Mouse (Mus musculus) neural tube, embryonic 11.5 days (tissue): ENCODE results near the gene Iqgap2. TPM values are rescaled to one million over a fixed set of nuclear protein-coding genes. Genes with fewer than 3 reads are reported as not detected.

Source experiments
- ATAC-seq: fragments of 200-750 bp; cut with Nextera tagmentation; 2 replicates; pipeline ENCODE4 v1.8.0; 2017; ENCODE audit warnings: moderate number of reproducible peaks, mild to moderate bottlenecking, moderate TSS enrichment, moderate library complexity; ENCODE audit not compliant: insufficient read depth, low FRiP score, low TSS enrichment
- DNase-seq: peaks from one replicate; pipeline ENCODE4 v3.0.0-alpha.2; 2015; ENCODE audit warnings: low spot score
- H3K27ac ChIP-seq: fragments of 300-500 bp; sonication (generic); 2 replicates; pipeline ENCODE4 v1.5.1; 2014; ENCODE audit warnings: low read depth, mild to moderate bottlenecking, low read length
- H3K27me3 ChIP-seq: fragments of 300-500 bp; sonication (generic); 2 replicates; pipeline ENCODE4 v1.6.1; 2014; ENCODE audit warnings: mild to moderate bottlenecking, low read length, mixed read lengths; ENCODE audit not compliant: control insufficient read depth, insufficient read depth
- H3K36me3 ChIP-seq: fragments of 300-500 bp; sonication (generic); 2 replicates; pipeline ENCODE4 v1.6.1; 2014; ENCODE audit warnings: mild to moderate bottlenecking, low read length, moderate library complexity, mixed read lengths; ENCODE audit not compliant: control insufficient read depth, insufficient read depth
- H3K4me1 ChIP-seq: fragments of 300-500 bp; sonication (generic); 2 replicates; pipeline ENCODE4 v1.6.1; 2014; ENCODE audit warnings: low read length, mixed read lengths; ENCODE audit not compliant: control insufficient read depth, insufficient read depth
- H3K4me2 ChIP-seq: fragments of 300-500 bp; sonication (generic); 2 replicates; pipeline ENCODE4 v1.6.1; 2014; ENCODE audit warnings: low read depth, mild to moderate bottlenecking, moderate library complexity
- H3K4me3 ChIP-seq: fragments of 300-500 bp; sonication (generic); 2 replicates; pipeline ENCODE4 v1.5.1; 2014; ENCODE audit warnings: low read depth, low read length
- H3K9ac ChIP-seq: fragments of 300-500 bp; sonication (generic); 2 replicates; pipeline ENCODE4 v1.6.1; 2014; ENCODE audit warnings: mild to moderate bottlenecking, low read length
- H3K9me3 ChIP-seq: fragments of 300-500 bp; sonication (generic); 2 replicates; pipeline ENCODE4 v1.6.1; 2016; ENCODE audit warnings: low read length; ENCODE audit not compliant: control insufficient read depth
- WGBS: fragments of 180-500 bp; shearing (Covaris S2); extraction: QIAGEN DNeasy Blood & Tissue Kit; methylation state at CpG from one replicate; pipeline ENCODE4 v1.1.7; 2014; 5-methylcytosine and 5-hydroxymethylcytosine counted together
- polyA plus RNA-seq: library from polyadenylated mRNA; unstranded; fragments of >200 nt; fragmentation: Nextera tagmentation; extraction: Ambion mirVana; gene quantifications from 2 replicates; pipeline ENCODE4 v1.2.1, GENCODE M21; 2014

Gene Iqgap2
- polyA plus RNA-seq, 1 experiment from 2014 or later, result 15.3 TPM

- DNase-seq (no peak), ATAC-seq (no peak)
- no peak overlapping the region for H3K27ac ChIP-seq
- H3K4me3 ChIP-seq, result no peak overlapping the region
- 56% methylated on average over 4 of the region's 4 CpGs for WGBS
- H3K36me3 ChIP-seq, result peaks cover 2% of the 10 kb centered on the region; the same call in 1 of the 2 replicates
- H3K27me3 ChIP-seq, result no peaks in the 10 kb centered on the region
- H3K4me2 ChIP-seq, result no peak overlapping the region
- H3K9me3 ChIP-seq, result no peaks in the 10 kb centered on the region
- H3K4me1 ChIP-seq, result no peaks in the 10 kb centered on the region
- no peak overlapping the region for H3K9ac ChIP-seq
Observed at GRCm38 (mm10) chr13:95647248-95647647, 244.5 kb downstream of the Iqgap2 start.

GRCm38 (mm10) chr13:95646687-95647111 is 245.0 kb downstream of the Iqgap2 start:
- peaks cover 2% of the 10 kb centered on the region; the same call in 1 of the 2 replicates for H3K36me3 ChIP-seq
- H3K9ac ChIP-seq, result no peak overlapping the region
- H3K4me1 ChIP-seq, result no peaks in the 10 kb centered on the region
- H3K4me3 ChIP-seq, result no peak overlapping the region
- no peaks in the 10 kb centered on the region for H3K27me3 ChIP-seq
- H3K9me3 ChIP-seq, result no peaks in the 10 kb centered on the region
- ATAC-seq (no peak), DNase-seq (no peak)
- 38% methylated on average over 9 of the region's 9 CpGs for WGBS
- no peak overlapping the region for H3K27ac ChIP-seq
- no peak overlapping the region for H3K4me2 ChIP-seq

DNA sequence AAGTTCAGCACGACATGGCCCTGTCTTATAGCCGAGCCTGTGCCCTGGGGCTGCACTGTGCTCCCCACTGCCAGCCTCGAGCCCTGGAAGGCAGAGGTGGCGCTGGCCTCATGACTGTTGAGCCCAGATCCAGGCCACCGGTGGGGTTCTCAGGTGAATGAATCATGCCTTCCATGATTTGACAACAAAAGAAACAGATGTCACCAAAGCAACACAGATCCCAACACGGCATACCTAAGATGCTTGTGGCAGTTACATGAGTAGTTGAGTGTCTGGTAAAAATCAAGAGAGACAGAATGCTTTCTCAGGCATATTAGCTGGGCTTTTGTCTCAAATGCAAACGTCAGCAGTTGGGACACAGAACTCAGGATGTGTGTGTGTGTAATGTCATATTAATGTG is 248.0 kb downstream of the Iqgap2 start:
- Histone ChIP-seq H3K36me3 (peaks cover 2% of the 10 kb centered on the region; the same call in 1 of the 2 replicates), H3K27ac (no peak overlapping the region), H3K9ac (no peak overlapping the region), H3K4me3 (no peak overlapping the region), H3K4me2 (no peak overlapping the region), H3K27me3 (no peaks in the 10 kb centered on the region), H3K4me1 (peaks cover 8% of the 10 kb centered on the region; the same call in 1 of the 2 replicates), H3K9me3 (no peaks in the 10 kb centered on the region)
- WGBS, result 69% methylated on average over 7 of the region's 7 CpGs
- DNase-seq, result no peak
- no peak for ATAC-seq

DNA sequence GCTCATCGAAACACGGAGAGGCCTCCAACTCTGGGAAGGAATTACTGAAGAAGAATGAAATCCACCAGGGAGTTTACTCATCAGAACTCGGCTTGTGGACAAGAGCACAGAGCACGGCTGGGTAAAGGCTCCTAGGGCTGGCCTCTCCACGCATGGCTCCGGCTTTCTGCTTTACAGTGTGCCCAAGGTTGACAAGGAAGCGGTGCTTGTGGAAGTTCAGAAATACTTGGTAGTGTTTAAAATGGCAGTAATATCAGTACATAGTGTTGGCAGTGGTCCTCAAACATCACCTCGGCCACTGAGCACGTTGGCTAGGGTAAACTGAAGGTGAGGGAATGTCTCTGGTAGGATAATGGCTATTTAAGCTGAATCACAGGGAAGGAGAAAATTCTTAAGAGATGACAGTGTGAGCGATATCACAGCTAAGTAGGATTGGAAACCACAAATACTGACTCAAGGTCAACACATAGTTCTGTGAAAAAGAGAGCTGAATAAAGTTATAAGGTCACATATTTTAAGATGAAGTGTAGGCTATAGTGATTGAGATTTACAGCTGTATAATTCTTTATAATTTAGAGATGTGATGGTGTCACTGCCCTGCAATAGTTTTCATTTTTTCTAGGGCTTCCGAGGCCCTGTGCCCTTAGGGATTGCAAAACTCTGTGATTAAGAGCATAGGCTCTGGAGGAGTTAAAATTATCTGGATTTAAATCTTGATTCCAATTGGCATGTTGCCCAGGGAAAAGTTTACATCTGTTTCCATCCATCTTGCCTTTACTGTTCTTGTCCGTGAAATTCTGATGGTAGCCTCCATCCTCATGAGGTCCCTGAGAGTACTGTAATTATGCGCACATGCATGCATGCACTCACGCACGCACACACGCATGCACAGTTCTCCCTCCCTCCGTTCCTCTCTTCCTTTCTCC is 250.4 kb downstream of the Iqgap2 start:
- 90% methylated on average over 17 of the region's 17 CpGs for WGBS
- Histone ChIP-seq H3K4me2 (no peak overlapping the region), H3K4me1 (peaks cover 8% of the 10 kb centered on the region; the same call in 1 of the 2 replicates), H3K9ac (no peak overlapping the region), H3K9me3 (no peaks in the 10 kb centered on the region), H3K4me3 (no peak overlapping the region), H3K36me3 (peaks cover 2% of the 10 kb centered on the region; the same call in 1 of the 2 replicates), H3K27me3 (no peaks in the 10 kb centered on the region), H3K27ac (no peak overlapping the region)
- no peak for DNase-seq
- ATAC-seq, result no peak

DNA sequence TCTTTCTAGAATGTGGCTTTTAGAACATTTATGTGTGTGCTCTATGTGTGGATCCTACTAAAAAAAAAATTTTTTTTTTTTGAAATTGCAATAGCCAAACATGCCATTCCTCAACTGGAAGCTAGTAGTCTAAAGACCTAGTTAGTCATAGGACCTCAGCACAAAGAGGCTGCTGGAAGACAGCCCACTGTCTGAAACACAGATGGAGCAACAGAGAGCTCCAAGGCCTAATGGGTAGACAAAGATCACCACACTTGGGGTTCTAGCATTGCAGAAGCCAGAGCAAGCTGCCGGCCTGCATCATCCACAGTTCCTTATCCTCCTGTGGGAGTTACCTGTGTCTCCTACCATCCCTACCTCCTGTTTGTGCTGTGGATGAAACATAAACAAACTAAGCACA is 251.3 kb downstream of the Iqgap2 start:
- 94% methylated on average over 1 of the region's 1 CpGs for WGBS
- no peak for DNase-seq

DNA sequence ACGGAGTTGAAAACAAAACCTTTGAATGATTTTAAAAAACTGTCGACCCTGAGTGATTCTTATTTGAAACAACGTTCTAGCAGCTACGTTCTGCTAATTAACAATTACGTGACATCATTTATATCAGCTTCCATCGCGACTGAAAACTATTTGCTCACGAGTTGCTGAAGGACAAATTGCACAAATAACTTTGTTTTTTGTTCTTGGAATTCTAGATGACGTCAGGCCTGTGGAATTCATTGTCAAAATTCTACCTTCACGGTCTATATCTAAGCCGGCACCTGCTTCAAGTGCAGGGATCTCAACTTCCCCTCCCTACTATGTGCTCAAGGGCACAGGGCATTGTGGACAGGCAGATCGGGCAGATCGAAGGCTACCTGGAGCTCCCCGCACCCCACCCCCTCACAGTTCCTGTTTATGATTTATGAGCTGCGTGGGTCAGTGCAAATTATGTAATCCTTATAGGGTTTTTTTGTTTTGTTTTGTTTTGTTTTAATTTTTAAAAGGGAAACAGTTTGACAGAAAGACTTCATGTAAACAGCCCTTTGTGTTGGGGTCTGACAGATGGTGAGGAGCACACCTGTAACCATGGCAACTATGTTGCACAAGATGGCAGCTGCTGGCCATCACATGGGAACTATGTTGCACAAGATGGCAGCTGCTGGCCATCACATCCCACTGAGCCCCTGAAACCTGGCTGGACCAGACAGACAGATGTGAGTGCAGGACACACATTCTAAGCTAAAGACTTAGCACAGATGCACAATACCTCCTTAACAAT is 252.2 kb downstream of the Iqgap2 start:
- whole genome bisulfite sequencing, result 85% methylated on average over 15 of the region's 15 CpGs
- Histone ChIP-seq H3K27me3 (no peaks in the 10 kb centered on the region), H3K27ac (no peak overlapping the region), H3K4me3 (no peak overlapping the region), H3K4me1 (peaks cover 8% of the 10 kb centered on the region; the same call in 1 of the 2 replicates), H3K9ac (no peak overlapping the region), H3K4me2 (no peak overlapping the region), H3K36me3 (no peaks in the 10 kb centered on the region), H3K9me3 (no peaks in the 10 kb centered on the region)
- ATAC-seq (peak; percentile 67; the same call in 1 of the 2 replicates), DNase-seq (peak; percentile 48)

More for the DNA sequence above, 251.3 kb downstream of the Iqgap2 start:
- Histone ChIP-seq H3K27ac (no peak overlapping the region), H3K27me3 (no peaks in the 10 kb centered on the region), H3K4me2 (no peak overlapping the region), H3K9ac (no peak overlapping the region), H3K36me3 (peaks cover under 1% of the 10 kb centered on the region; the same call in 1 of the 2 replicates), H3K4me1 (peaks cover 8% of the 10 kb centered on the region; the same call in 1 of the 2 replicates), H3K4me3 (no peak overlapping the region), H3K9me3 (no peaks in the 10 kb centered on the region)
- no peak for ATAC-seq

DNA sequence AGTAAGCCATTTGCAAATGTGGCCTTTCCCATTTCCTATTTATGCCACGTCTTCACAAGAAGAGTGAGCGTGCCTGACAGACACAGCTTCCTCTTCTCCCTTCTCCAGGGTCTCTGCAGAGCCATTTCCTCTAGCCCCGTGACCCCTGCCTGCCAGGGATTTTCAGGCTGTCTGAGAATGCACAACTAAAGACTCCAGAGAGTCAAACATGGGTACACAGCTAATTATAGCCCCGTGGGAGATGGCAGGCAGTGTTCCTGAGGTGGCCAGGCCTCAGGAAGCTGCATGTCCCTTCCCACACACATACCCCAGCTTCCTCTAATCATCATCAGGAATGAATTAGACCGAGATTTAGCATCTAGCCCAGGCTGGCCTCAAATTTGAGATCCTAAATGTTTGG is 252.8 kb downstream of the Iqgap2 start:
- ATAC-seq (no peak), DNase-seq (no peak)
- H3K27me3 ChIP-seq, result no peaks in the 10 kb centered on the region
- H3K9ac ChIP-seq, result no peak overlapping the region
- H3K4me2 ChIP-seq, result no peak overlapping the region
- H3K4me1 ChIP-seq, result peaks cover 8% of the 10 kb centered on the region; the same call in 1 of the 2 replicates
- peak overlapping the region; percentile 40; the same call in 1 of the 2 replicates for H3K27ac ChIP-seq
- no peak overlapping the region for H3K4me3 ChIP-seq
- no peaks in the 10 kb centered on the region for H3K36me3 ChIP-seq
- no peaks in the 10 kb centered on the region for H3K9me3 ChIP-seq
- WGBS, result 46% methylated on average over 5 of the region's 5 CpGs

- DNase-seq (no peak), ATAC-seq (no peak)
- Histone ChIP-seq H3K27me3 (no peaks in the 10 kb centered on the region), H3K9me3 (no peaks in the 10 kb centered on the region), H3K4me2 (no peak overlapping the region), H3K9ac (no peak overlapping the region), H3K4me3 (no peak overlapping the region), H3K27ac (no peak overlapping the region), H3K36me3 (no peaks in the 10 kb centered on the region), H3K4me1 (peaks cover 8% of the 10 kb centered on the region; the same call in 1 of the 2 replicates)
- 77% methylated on average over 10 of the region's 10 CpGs for WGBS
Observed at GRCm38 (mm10) chr13:95637737-95638136, 254.0 kb downstream of the Iqgap2 start.
